Comparison of ENCODE assay signal across 8 mouse cellular contexts in genomic region chr5:22747305-22747704, GRCm38 (mm10). TPM values are rescaled to one million over a fixed set of nuclear protein-coding genes. Genes with fewer than 3 reads are reported as not detected.
DNase-seq lines count a peak whose midpoint lies in the region; ATAC-seq and TF ChIP-seq lines count a peak whose summit lies in the region.
"Had no signal": no experiment of that assay in that cellular context is flagged by ENCODE, and none has a peak within 500 bp of the region (broad histone marks: within the 10 kb centered on the region; RNA-seq: fewer than 3 reads in every experiment).

No protein-coding gene starts in this region.

- H3K4me1 ChIP-seq in lung, embryonic 16.5 days (replicated peaks; ENCODE audit: control insufficient read depth, insufficient read depth, low read length): peaks cover 11% of the 10 kb centered on the region; the same call in 1 of the 2 replicates
- H3K4me1 ChIP-seq in lung, postnatal 0 days (ENCODE audit: insufficient read depth, low read depth, low read length): peaks cover 4% of the 10 kb centered on the region; the same call in 1 of the 2 replicates
- peaks cover 15% of the 10 kb centered on the region for H3K4me1 ChIP-seq in embryonic facial prominence, embryonic 13.5 days
- 0 out of 2 replicates have a peak, but pooled peaks cover 5% of the 10 kb centered on the region for H3K4me1 ChIP-seq in intestine, embryonic 16.5 days (ENCODE audit: control insufficient read depth, insufficient read depth, low read length)

- no peak for DNase-seq in lung, postnatal 0 days (ENCODE audit: low spot score)
- peak; percentile 12 for DNase-seq in retina, embryonic 14.5 days (ENCODE audit: low spot score)
- no peak for DNase-seq in B cell, adult 2 months
- DNase-seq in right cerebral cortex, postnatal 10 days (ENCODE audit: low spot score in 2 of 2): no peak

- peak overlapping the region; percentile 8; the same call in 1 of the 2 replicates for H3K4me3 ChIP-seq in lung, embryonic 16.5 days (ENCODE audit: low read length)
- H3K4me3 ChIP-seq in lung, postnatal 0 days (ENCODE audit: low read depth, low read length): no peak overlapping the region
- peak overlapping the region; percentile 10; the same call in 1 of the 2 replicates for H3K4me3 ChIP-seq in embryonic facial prominence, embryonic 13.5 days
- 0 out of 2 replicates have a peak overlapping the region, but pooled peaks have one; percentile 2 for H3K4me3 ChIP-seq in intestine, embryonic 16.5 days (ENCODE audit: low read length)
- H3K4me3 ChIP-seq: erythroblast, embryonic 14.5 days had no signal

- H3K36me3 ChIP-seq in lung, embryonic 16.5 days (ENCODE audit: control insufficient read depth, insufficient read depth, low read length): no peaks in the 10 kb centered on the region
- no peaks in the 10 kb centered on the region for H3K36me3 ChIP-seq in lung, postnatal 0 days (ENCODE audit: insufficient read depth, low read length)
- H3K36me3 ChIP-seq in embryonic facial prominence, embryonic 13.5 days: no peaks in the 10 kb centered on the region
- H3K36me3 ChIP-seq in intestine, embryonic 16.5 days (ENCODE audit: control insufficient read depth, insufficient read depth, low read length): no peaks in the 10 kb centered on the region

- no peak for TF ChIP-seq CTCF in lung, postnatal 0 days (IDR thresholded peaks at IDR 0.05)

- H3K9ac ChIP-seq in lung, embryonic 16.5 days (ENCODE audit: low read length): no peak overlapping the region
- no peak overlapping the region for H3K9ac ChIP-seq in lung, postnatal 0 days (replicated peaks; ENCODE audit: low read depth)
- no peak overlapping the region for H3K9ac ChIP-seq in embryonic facial prominence, embryonic 13.5 days
- H3K9ac ChIP-seq in intestine, embryonic 16.5 days (ENCODE audit: low read depth, low read length): no peak overlapping the region

- 3% methylated on average over 7 of the region's 7 CpGs for WGBS in lung, embryonic 16.5 days
- 2% methylated on average over 7 of the region's 7 CpGs for WGBS in lung, postnatal 0 days
- WGBS in embryonic facial prominence, embryonic 13.5 days: 3% methylated on average over 7 of the region's 7 CpGs
- WGBS in intestine, embryonic 16.5 days: 5% methylated on average over 7 of the region's 7 CpGs

- ATAC-seq in lung, embryonic 16.5 days (ENCODE audit: low read depth): no peak
- no peak for ATAC-seq in lung, postnatal 0 days
- no peak for ATAC-seq in embryonic facial prominence, embryonic 13.5 days (ENCODE audit: insufficient number of reproducible peaks, insufficient read depth, low FRiP score, low TSS enrichment, low read depth)
- ATAC-seq in intestine, embryonic 16.5 days: no peak

- H3K9me3 ChIP-seq in lung, embryonic 16.5 days (ENCODE audit: control insufficient read depth, low read length): no peaks in the 10 kb centered on the region
- no peaks in the 10 kb centered on the region for H3K9me3 ChIP-seq in lung, postnatal 0 days (ENCODE audit: low read length)
- no peaks in the 10 kb centered on the region for H3K9me3 ChIP-seq in embryonic facial prominence, embryonic 13.5 days
- no peaks in the 10 kb centered on the region for H3K9me3 ChIP-seq in intestine, embryonic 16.5 days (ENCODE audit: control insufficient read depth, low read length)

- H3K27ac ChIP-seq in lung, embryonic 16.5 days (ENCODE audit: low read length): no peak overlapping the region
- no peak overlapping the region for H3K27ac ChIP-seq in lung, postnatal 0 days (ENCODE audit: low read length)
- H3K27ac ChIP-seq in embryonic facial prominence, embryonic 13.5 days: no peak overlapping the region
- H3K27ac ChIP-seq in intestine, embryonic 16.5 days (ENCODE audit: low read length): no peak overlapping the region

- H3K4me2 ChIP-seq in lung, embryonic 16.5 days (ENCODE audit: low read depth, low read length): no peak overlapping the region
- H3K4me2 ChIP-seq in lung, postnatal 0 days (replicated peaks; ENCODE audit: low read depth, low read length): no peak overlapping the region
- H3K4me2 ChIP-seq in embryonic facial prominence, embryonic 13.5 days: peak overlapping the region; percentile 94
- H3K4me2 ChIP-seq in intestine, embryonic 16.5 days (ENCODE audit: low read depth, low read length): peak overlapping the region; percentile 91; the same call in 1 of the 2 replicates

- TF ChIP-seq EP300 in lung, postnatal 0 days (IDR thresholded peaks at IDR 0.05): no peak

- H3K27me3 ChIP-seq in lung, embryonic 16.5 days (ENCODE audit: control insufficient read depth, insufficient read depth, low read depth, low read length): peaks cover 28% of the 10 kb centered on the region
- 0 out of 2 replicates have a peak, but pooled peaks cover 5% of the 10 kb centered on the region for H3K27me3 ChIP-seq in lung, postnatal 0 days (replicated peaks; ENCODE audit: insufficient read depth, low read length)
- peaks cover 81% of the 10 kb centered on the region for H3K27me3 ChIP-seq in embryonic facial prominence, embryonic 13.5 days
- H3K27me3 ChIP-seq in intestine, embryonic 16.5 days (replicated peaks; ENCODE audit: control insufficient read depth, insufficient read depth, low read length): peaks cover 15% of the 10 kb centered on the region

RNA-seq across cellular contexts. Expression of gene Lhfpl3, which starts 1.4 kb away (rescaled TPM):
- polyA plus RNA-seq in lung, embryonic 16.5 days (2015; fragmentation: Nextera tagmentation; extraction: Ambion mirVana): 0.10 TPM in 1 of 2 replicates, not detected in the other
- polyA plus RNA-seq in lung, postnatal 0 days (2015; fragmentation: Nextera tagmentation; extraction: Ambion mirVana): 0.04 and 0.06 TPM in 2 replicates
- 0.72 and 0.87 TPM in 2 replicates for polyA plus RNA-seq in embryonic facial prominence, embryonic 13.5 days (2015; fragmentation: Nextera tagmentation; extraction: Ambion mirVana)
- 0.05 TPM in 1 of 2 replicates, not detected in the other for polyA plus RNA-seq in intestine, embryonic 16.5 days (2015; fragmentation: Nextera tagmentation; extraction: Ambion mirVana)
- polyA plus RNA-seq: erythroblast, embryonic 14.5 days had no signal

Comparison
In these comparisons a context has a peak if more than half of its experiments do, and no peak if none do; other contexts are left out.
1. H3K4me2 ChIP-seq: peak in embryonic facial prominence, embryonic 13.5 days (single experiment) and intestine, embryonic 16.5 days (single experiment); none in lung, embryonic 16.5 days (single experiment) and lung, postnatal 0 days (single experiment).